Mouse (Mus musculus) CH12.LX (cell line): Measurements from ENCODE around the gene Tbc1d10a. TPM values are rescaled to one million over a fixed set of nuclear protein-coding genes. Genes with fewer than 3 reads are reported as not detected.
A peak's percentile ranks its signal among the peaks of the same experiment; 100 is the strongest.

Experiments used
- DNase-seq: peaks from one replicate; pipeline ENCODE4 v3.0.0-alpha.2; 2013; ENCODE audit errors: extremely low read depth
- H3K27ac ChIP-seq: 2 replicates; pipeline ENCODE4 v1.5.1; 2012; ENCODE audit warnings: low read depth, mild to moderate bottlenecking, control low read depth, moderate library complexity; ENCODE audit not compliant: insufficient read depth
- H3K27me3 ChIP-seq: replicated peaks from 2 replicates; pipeline ENCODE3; 2012; ENCODE audit warnings: inconsistent platforms
- H3K36me3 ChIP-seq, 2 experiments: replicated peaks in 1 of 2; 2 replicates each; pipeline versions ENCODE3 to v1.6.1; 2012; ENCODE audit warnings: inconsistent platforms in 1 of 2, low read length in 1 of 2, mild to moderate bottlenecking in 1 of 2, mixed read lengths in 1 of 2, moderate library complexity in 1 of 2; ENCODE audit not compliant: control insufficient read depth in 1 of 2, insufficient read depth in 1 of 2
- H3K4me1 ChIP-seq, 2 experiments: 2 replicates each; pipeline ENCODE4 v1.6.1; 2012; ENCODE audit warnings: inconsistent platforms in 1 of 2, moderate library complexity in 1 of 2; ENCODE audit not compliant: insufficient read depth in 2 of 2, control insufficient read depth in 1 of 2
- H3K4me2 ChIP-seq: 2 replicates; pipeline ENCODE4 v1.6.1; 2012; ENCODE audit warnings: low read depth, mild to moderate bottlenecking, control low read depth; ENCODE audit not compliant: poor library complexity, insufficient read depth, severe bottlenecking
- H3K4me3 ChIP-seq, 3 experiments: fragments of 150-350 bp in 1 of 3; sonication (generic) in 1 of 3; replicated peaks in 1 of 3; 2 replicates each; pipeline versions ENCODE3 to v1.5.1; 2011 to 2012; ENCODE audit warnings: low read depth in 2 of 3, low read length in 2 of 3, mild to moderate bottlenecking in 2 of 3, moderate library complexity in 2 of 3, control low read depth in 1 of 3, improper control_type of control experiment in 1 of 3, inconsistent platforms in 1 of 3, mixed read lengths in 1 of 3; ENCODE audit not compliant: poor library complexity in 1 of 3
- H3K79me2 ChIP-seq: replicated peaks from 2 replicates; pipeline ENCODE4 v1.6.1; 2012; ENCODE audit warnings: mild to moderate bottlenecking, moderate library complexity; ENCODE audit not compliant: control insufficient read depth, poor library complexity, insufficient read depth, severe bottlenecking; ENCODE audit errors: extremely low read depth
- H3K9ac ChIP-seq: 2 replicates; pipeline ENCODE4 v1.6.1; 2012; ENCODE audit warnings: low read depth, mild to moderate bottlenecking, control low read depth, moderate library complexity; ENCODE audit not compliant: insufficient read depth
- H3K9me3 ChIP-seq: replicated peaks from 2 replicates; pipeline ENCODE3; 2012; ENCODE audit warnings: low read length, inconsistent platforms, mixed read lengths
- BHLHE40 ChIP-seq: IDR thresholded peaks from 2 replicates; pipeline ENCODE4 v1.6.1; 2011; ENCODE audit warnings: mild to moderate bottlenecking, low read depth, low read length, improper control_type of control experiment
- CHD1 ChIP-seq: IDR thresholded peaks from 2 replicates; pipeline ENCODE4 v1.6.1; 2012; ENCODE audit warnings: low read depth, low read length, improper control_type of control experiment, inconsistent platforms
- E2F4 ChIP-seq: IDR thresholded peaks from 2 replicates; pipeline ENCODE4 v1.6.1; 2011; ENCODE audit warnings: low read depth, low read length, improper control_type of control experiment; ENCODE audit not compliant: insufficient replicate concordance
- ETS1 ChIP-seq: conservative IDR thresholded peaks from 2 replicates; pipeline ENCODE4 v1.6.1; 2012; ENCODE audit warnings: low read depth, mild to moderate bottlenecking, inconsistent platforms, low read length, improper control_type of control experiment, moderate library complexity
- IRF4 ChIP-seq: IDR thresholded peaks from 2 replicates; pipeline ENCODE4 v1.6.1; 2014; ENCODE audit warnings: low read depth, mild to moderate bottlenecking, inconsistent platforms, low read length, improper control_type of control experiment
- JUND ChIP-seq: conservative IDR thresholded peaks from 2 replicates; pipeline ENCODE4 v1.6.1; 2011; ENCODE audit warnings: low read depth, low read length, improper control_type of control experiment
- MAFK ChIP-seq: IDR thresholded peaks from 2 replicates; pipeline ENCODE4 v1.6.1; 2011; ENCODE audit warnings: low read length, improper control_type of control experiment; ENCODE audit not compliant: insufficient replicate concordance
- MAZ ChIP-seq: IDR thresholded peaks from 2 replicates; pipeline ENCODE4 v1.6.1; 2012; ENCODE audit warnings: low read depth, mild to moderate bottlenecking, inconsistent platforms, low read length, improper control_type of control experiment, moderate library complexity
- MXI1 ChIP-seq: IDR thresholded peaks from 2 replicates; pipeline ENCODE4 v1.6.1; 2011; ENCODE audit warnings: mild to moderate bottlenecking, low read depth, low read length, improper control_type of control experiment
- MYC ChIP-seq: IDR thresholded peaks from 2 replicates; pipeline ENCODE4 v1.6.1; 2011; ENCODE audit warnings: low read depth, mild to moderate bottlenecking, improper control_type of control experiment, low read length
- NELFE ChIP-seq: IDR thresholded peaks from 2 replicates; pipeline ENCODE4 v1.6.1; 2011; ENCODE audit warnings: low read depth, low read length, improper control_type of control experiment
- NRF1 ChIP-seq: IDR thresholded peaks from 2 replicates; pipeline ENCODE4 v1.6.1; 2014; ENCODE audit warnings: low read depth, mild to moderate bottlenecking, inconsistent platforms, low read length, improper control_type of control experiment, moderate library complexity
- PAX5 ChIP-seq: IDR thresholded peaks from 2 replicates; pipeline ENCODE4 v1.6.1; 2012; ENCODE audit warnings: low read length, inconsistent platforms, mixed read lengths
- POLR2A ChIP-seq: IDR thresholded peaks from 2 replicates; pipeline ENCODE4 v1.6.1; 2011; ENCODE audit warnings: low read depth, mild to moderate bottlenecking, improper control_type of control experiment, low read length
- POLR2AphosphoS2 ChIP-seq: IDR thresholded peaks from 2 replicates; pipeline ENCODE4 v1.6.1; 2011; ENCODE audit warnings: low read depth, low read length, improper control_type of control experiment
- RCOR1 ChIP-seq: conservative IDR thresholded peaks from 2 replicates; pipeline ENCODE4 v1.6.1; 2012; ENCODE audit warnings: low read depth, mild to moderate bottlenecking, inconsistent platforms, low read length, improper control_type of control experiment
- SIN3A ChIP-seq: IDR thresholded peaks from 2 replicates; pipeline ENCODE4 v1.6.1; 2012; ENCODE audit warnings: low read length, improper control_type of control experiment, inconsistent platforms
- TBP ChIP-seq: conservative IDR thresholded peaks from 2 replicates; pipeline ENCODE4 v1.6.1; 2011; ENCODE audit warnings: low read depth, low read length, improper control_type of control experiment
- USF1 ChIP-seq: IDR thresholded peaks from 2 replicates; pipeline ENCODE4 v1.6.1; 2014; ENCODE audit warnings: low read depth, mild to moderate bottlenecking, inconsistent platforms, low read length, improper control_type of control experiment
- USF2 ChIP-seq: conservative IDR thresholded peaks from 2 replicates; pipeline ENCODE4 v1.6.1; 2011; ENCODE audit warnings: low read depth, low read length, improper control_type of control experiment
- ZC3H11A ChIP-seq: IDR thresholded peaks from 2 replicates; pipeline ENCODE4 v1.6.1; 2012; ENCODE audit warnings: low read depth, mild to moderate bottlenecking, inconsistent platforms, low read length, improper control_type of control experiment
- ZMIZ1 ChIP-seq: IDR thresholded peaks from 2 replicates; pipeline ENCODE4 v1.6.1; 2012; ENCODE audit warnings: low read depth, mild to moderate bottlenecking, inconsistent platforms, low read length, improper control_type of control experiment
- ZNF384 ChIP-seq: IDR thresholded peaks from 2 replicates; pipeline ENCODE4 v1.6.1; 2012; ENCODE audit warnings: low read depth, low read length, improper control_type of control experiment, inconsistent platforms
- dilution Hi-C: fragments of 300-500 bp; cut with MboI; formaldehyde crosslinking; loops from 2 replicates; pipeline ENCODE4 v1.14.3; 2020; ENCODE audit warnings: low sequenced_read_pairs; ENCODE audit not compliant: extremely low pct_unique_long_range_greater_than_20kb, extremely low pct_ligation_motif_present
- in situ Hi-C: fragments of 300-500 bp; cut with MboI; formaldehyde crosslinking; loops from 3 replicates; pipeline ENCODE4 v1.14.3; 2019; ENCODE audit warnings: low sequenced_read_pairs, low pct_ligation_motif_present, low pct_unique_long_range_greater_than_20kb, mixed read lengths
- polyA plus RNA-seq: library from polyadenylated mRNA; unstranded; fragments of >175 nt; gene quantifications from 2 replicates; pipeline ENCODE4 v1.2.1, GENCODE M21; 2012; ENCODE audit warnings: low read depth; ENCODE audit not compliant: insufficient read length
- total RNA-seq, 2 experiments: library from RNA; depleted of rRNA; stranded (reverse); fragments of 300-350 nt in 1 of 2; fragments of >200 nt in 1 of 2; gene quantifications; 2 replicates each; pipeline ENCODE4 v1.2.3; 2012 to 2014

Tbc1d10a gene
- total and polyA plus RNA-seq, 3 experiments = 30.3 to 33.9 (median 33.5) TPM

DNA sequence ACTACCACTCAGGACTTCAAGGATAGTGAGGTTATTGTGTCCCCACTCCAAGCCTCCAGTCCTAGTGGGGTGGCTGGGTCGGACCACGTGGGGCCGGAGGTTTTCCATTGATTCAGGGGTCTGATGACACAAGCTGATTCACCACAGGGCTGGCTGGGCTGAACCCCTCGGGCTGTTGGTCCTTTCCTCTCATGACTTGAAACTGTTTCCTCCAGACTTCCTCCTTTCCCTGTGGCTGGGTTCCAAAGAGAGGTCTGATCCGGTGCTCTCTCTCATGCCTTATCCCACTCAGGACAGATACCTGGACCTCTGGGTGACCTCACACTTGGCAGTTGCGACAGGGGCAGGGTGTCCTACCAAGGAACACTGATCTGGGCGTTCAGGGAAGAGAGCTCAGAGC is 53.6 kb downstream of the Tbc1d10a start:
- Histone ChIP-seq H3K36me3 (peaks cover 19 to 37% of the 10 kb centered on the region in 2 experiments), H3K9me3 (no peaks in the 10 kb centered on the region), H3K27ac (no peak overlapping the region), H3K4me3 (no peak overlapping the region), H3K4me2 (no peak overlapping the region), H3K9ac (no peak overlapping the region), H3K79me2 (peaks cover 26% of the 10 kb centered on the region), H3K27me3 (no peaks in the 10 kb centered on the region)
- dilution Hi-C loops = no loop called here
- in situ Hi-C loops = no loop called here
- DNase-seq = no peak
- TF ChIP-seq PAX5 (no peak), USF1 (no peak)
- TF ChIP-seq, all 38 proteins: peak for 0
- H3K4me1 ChIP-seq = peaks cover 8 to 33% of the 10 kb centered on the region in 2 experiments

DNA sequence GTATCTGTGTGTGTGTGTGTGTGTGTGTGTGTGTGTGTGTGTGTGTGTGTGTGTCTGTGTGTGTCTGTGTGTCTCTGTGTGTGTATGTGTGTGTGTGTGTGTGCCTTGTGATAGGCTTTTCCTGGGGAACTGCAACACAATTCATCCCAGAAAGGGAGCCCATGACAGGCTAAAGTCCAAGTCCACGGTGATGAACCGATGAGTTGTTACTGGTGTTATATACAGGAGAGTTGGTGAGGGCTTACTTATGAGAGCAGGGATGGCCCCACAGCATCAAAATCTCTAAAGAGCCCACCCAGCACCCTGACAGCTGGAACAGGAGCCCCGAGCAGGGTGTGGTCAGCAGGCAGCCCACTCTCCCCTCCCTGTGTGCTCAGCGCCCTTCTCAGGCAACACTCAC is 54.6 kb downstream of the Tbc1d10a start:
- H3K9me3 ChIP-seq = no peaks in the 10 kb centered on the region
- H3K36me3 ChIP-seq = peaks cover 19 to 37% of the 10 kb centered on the region in 2 experiments
- peaks cover 4 to 31% of the 10 kb centered on the region in 2 experiments for H3K4me1 ChIP-seq
- no peak overlapping the region for H3K27ac ChIP-seq
- H3K79me2 ChIP-seq = peaks cover 26% of the 10 kb centered on the region
- no peak overlapping the region for H3K9ac ChIP-seq
- H3K4me2 ChIP-seq = no peak overlapping the region
- no peak for DNase-seq
- H3K4me3 ChIP-seq = no peak overlapping the region
- no peaks in the 10 kb centered on the region for H3K27me3 ChIP-seq
- in situ Hi-C loops = no loop called here
- no peak for TF ChIP-seq NELFE
- no peak for TF ChIP-seq ZC3H11A
- TF ChIP-seq E2F4 = no peak
- TF ChIP-seq IRF4 = no peak
- TF ChIP-seq BHLHE40 = no peak
- no peak for TF ChIP-seq NRF1
- TF ChIP-seq MAZ = no peak
- TF ChIP-seq MYC = no peak
- TF ChIP-seq ZMIZ1 = no peak
- TF ChIP-seq POLR2A = no peak
- no peak for TF ChIP-seq MXI1
- TF ChIP-seq JUND = no peak
- TF ChIP-seq SIN3A = no peak
- dilution Hi-C loops = no loop called here

DNA sequence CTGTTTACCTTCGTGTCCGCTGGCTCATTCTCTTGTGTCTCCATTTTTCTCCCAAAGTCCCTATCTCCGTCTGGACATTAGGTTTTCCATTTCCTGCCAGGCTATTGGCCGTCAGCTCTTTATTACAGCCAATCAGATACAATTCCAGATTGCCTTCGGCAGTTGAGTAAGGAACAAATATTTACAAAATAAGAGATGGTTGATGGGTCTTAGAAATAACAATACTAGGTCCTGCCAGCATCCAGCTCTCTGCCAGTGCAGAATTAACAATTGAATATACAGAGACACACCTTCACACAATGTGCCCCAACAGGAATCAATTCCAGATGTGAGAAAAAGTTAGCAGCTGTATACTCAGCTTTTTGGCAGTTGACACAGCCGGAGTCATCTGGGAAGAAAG is 59.5 kb downstream of the Tbc1d10a start:
- Histone ChIP-seq H3K4me1 (peaks cover 10 to 39% of the 10 kb centered on the region in 2 experiments), H3K79me2 (no peaks in the 10 kb centered on the region), H3K4me2 (no peak overlapping the region), H3K27me3 (no peaks in the 10 kb centered on the region), H3K9me3 (peaks cover 3% of the 10 kb centered on the region), H3K27ac (no peak overlapping the region)
- in situ Hi-C loops = no loop called here
- no peak for DNase-seq
- TF ChIP-seq MYC = no peak
- no peak for TF ChIP-seq MAFK
- no peak for TF ChIP-seq USF2
- TF ChIP-seq POLR2A = no peak
- TF ChIP-seq CHD1 = no peak
- TF ChIP-seq RCOR1 = no peak
- no peak for TF ChIP-seq NELFE
- TF ChIP-seq ZNF384 = no peak
- no peak for TF ChIP-seq POLR2AphosphoS2
- TF ChIP-seq TBP = no peak
- TF ChIP-seq ETS1 = no peak
- TF ChIP-seq, all 38 proteins: peak for 0
- dilution Hi-C loops = no loop called here
- H3K4me3 ChIP-seq = no peak overlapping the region
- peaks cover 0 to 9% of the 10 kb centered on the region in 2 experiments for H3K36me3 ChIP-seq
- 0 out of 2 replicates have a peak overlapping the region, but pooled peaks have one; percentile 30 for H3K9ac ChIP-seq
